Mouse (Mus musculus) frontal cortex, adult 2 months (tissue): ENCODE measurements around the gene Clybl. TPM values are rescaled to one million over a fixed set of nuclear protein-coding genes. Genes with fewer than 3 reads are reported as not detected.

Source experiments
- polyA plus RNA-seq: library from polyadenylated mRNA; depleted of rRNA; stranded (reverse); fragments of >200 nt; gene quantifications from 2 replicates; pipeline ENCODE4 v1.2.3, GENCODE M21; 2012; rRNA removed

Clybl gene
- polyA plus RNA-seq, 1 experiment = 24.6 TPM

Other genes with a start within 250 kb of the Clybl start
- 1.0 and 1.6 TPM in 2 replicates for gene Gpr183, start 216.5 kb upstream of the Clybl start, polyA plus RNA-seq
- 0.36 TPM in 1 of 2 replicates, not detected in the other for gene Timm8a2, start 147.0 kb upstream of the Clybl start, polyA plus RNA-seq
- gene Tm9sf2, start 74.7 kb upstream of the Clybl start, polyA plus RNA-seq = 76.6 and 83.6 TPM in 2 replicates